Mouse (Mus musculus) limb, embryonic 12.5 days (tissue): ENCODE results near the gene Syt5. TPM values are rescaled to one million over a fixed set of nuclear protein-coding genes. Genes with fewer than 3 reads are reported as not detected.

Experiments
- ATAC-seq: fragments of 200-750 bp; cut with Nextera tagmentation; 2 replicates; pipeline ENCODE4 v1.8.0; 2017; ENCODE audit warnings: low read depth, moderate TSS enrichment; ENCODE audit not compliant: insufficient number of reproducible peaks, insufficient read depth, low FRiP score, low TSS enrichment
- H3K27ac ChIP-seq: fragments of 300-500 bp; sonication (generic); 2 replicates; pipeline ENCODE4 v1.5.1; 2016; ENCODE audit warnings: mild to moderate bottlenecking, moderate library complexity
- H3K27me3 ChIP-seq: fragments of 300-500 bp; sonication (generic); 2 replicates; pipeline ENCODE4 v1.6.1; 2016; ENCODE audit warnings: mild to moderate bottlenecking, moderate library complexity
- H3K36me3 ChIP-seq: fragments of 300-500 bp; sonication (generic); 2 replicates; pipeline ENCODE4 v1.6.1; 2016; ENCODE audit warnings: mild to moderate bottlenecking, moderate library complexity
- H3K4me1 ChIP-seq: fragments of 300-500 bp; sonication (generic); replicated peaks from 2 replicates; pipeline ENCODE4 v1.6.1; 2016
- H3K4me2 ChIP-seq: fragments of 300-500 bp; sonication (generic); 2 replicates; pipeline ENCODE4 v1.6.1; 2016; ENCODE audit warnings: mild to moderate bottlenecking, moderate library complexity
- H3K4me3 ChIP-seq: fragments of 300-500 bp; sonication (generic); replicated peaks from 2 replicates; pipeline ENCODE4 v1.5.1; 2016; ENCODE audit warnings: mild to moderate bottlenecking
- H3K9ac ChIP-seq: fragments of 300-500 bp; sonication (generic); replicated peaks from 2 replicates; pipeline ENCODE4 v1.6.1; 2016; ENCODE audit warnings: mild to moderate bottlenecking, moderate library complexity
- H3K9me3 ChIP-seq: fragments of 300-500 bp; sonication (generic); 2 replicates; pipeline ENCODE4 v1.6.1; 2016; ENCODE audit warnings: mild to moderate bottlenecking, moderate library complexity
- WGBS: fragments of 180-500 bp; shearing (Covaris S2); methylation state at CpG from one replicate; pipeline ENCODE4 v1.1.7; 2016; 5-methylcytosine and 5-hydroxymethylcytosine counted together
- polyA plus RNA-seq: library from polyadenylated mRNA; unstranded; fragments of >200 nt; fragmentation: Nextera tagmentation; extraction: Ambion mirVana; gene quantifications from 2 replicates; pipeline ENCODE4 v1.2.1, GENCODE M21; 2016

Syt5 gene
- polyA plus RNA-seq, 1 experiment from 2014 or later: 6.8 TPM

- ATAC-seq: no peak
- WGBS: 70% methylated on average over 32 of the region's 32 CpGs
- Histone ChIP-seq H3K9ac (no peak overlapping the region), H3K27ac (no peak overlapping the region), H3K4me2 (no peak overlapping the region), H3K4me3 (no peak overlapping the region), H3K27me3 (no peaks in the 10 kb centered on the region; the same call in 1 of the 2 replicates), H3K36me3 (no peaks in the 10 kb centered on the region), H3K9me3 (no peaks in the 10 kb centered on the region), H3K4me1 (no peaks in the 10 kb centered on the region)
These were observed 39.1 kb downstream of the Syt5 start for GRCm38 (mm10) chr7:4508062-4508738.

GRCm38 (mm10) chr7:4507220-4507619, 40.1 kb downstream of the Syt5 start:
- H3K4me3 ChIP-seq: no peak overlapping the region
- no peak overlapping the region for H3K9ac ChIP-seq
- WGBS: 64% methylated on average over 3 of the region's 4 CpGs
- no peaks in the 10 kb centered on the region; the same call in 1 of the 2 replicates for H3K27me3 ChIP-seq
- no peaks in the 10 kb centered on the region for H3K9me3 ChIP-seq
- no peaks in the 10 kb centered on the region for H3K36me3 ChIP-seq
- no peak overlapping the region for H3K4me2 ChIP-seq
- H3K4me1 ChIP-seq: no peaks in the 10 kb centered on the region
- no peak for ATAC-seq
- H3K27ac ChIP-seq: no peak overlapping the region

GRCm38 (mm10) chr7:4504646-4505435, 42.5 kb downstream of the Syt5 start:
- ATAC-seq: no peak
- no peak overlapping the region for H3K27ac ChIP-seq
- no peaks in the 10 kb centered on the region for H3K36me3 ChIP-seq
- 65% methylated on average over 11 of the region's 11 CpGs for WGBS
- no peaks in the 10 kb centered on the region for H3K9me3 ChIP-seq
- H3K4me1 ChIP-seq: peaks cover 7% of the 10 kb centered on the region
- no peak overlapping the region for H3K4me3 ChIP-seq
- H3K27me3 ChIP-seq: no peaks in the 10 kb centered on the region; the same call in 1 of the 2 replicates
- no peak overlapping the region for H3K4me2 ChIP-seq
- H3K9ac ChIP-seq: no peak overlapping the region

GRCm38 (mm10) chr7:4503858-4504257, 43.5 kb downstream of the Syt5 start:
- no peak overlapping the region for H3K27ac ChIP-seq
- no peaks in the 10 kb centered on the region for H3K9me3 ChIP-seq
- H3K9ac ChIP-seq: no peak overlapping the region
- H3K27me3 ChIP-seq: no peaks in the 10 kb centered on the region
- 87% methylated on average over 5 of the region's 5 CpGs for WGBS
- no peak overlapping the region for H3K4me2 ChIP-seq
- peaks cover 17% of the 10 kb centered on the region for H3K4me1 ChIP-seq
- H3K4me3 ChIP-seq: no peak overlapping the region
- no peak for ATAC-seq
- peaks cover 6% of the 10 kb centered on the region; the same call in 1 of the 2 replicates for H3K36me3 ChIP-seq

GRCm38 (mm10) chr7:4503100-4503499, 44.2 kb downstream of the Syt5 start:
- Histone ChIP-seq H3K9ac (no peak overlapping the region), H3K4me2 (0 out of 2 replicates have a peak overlapping the region, but pooled peaks have one; percentile 85), H3K36me3 (peaks cover 6% of the 10 kb centered on the region; the same call in 1 of the 2 replicates), H3K27ac (no peak overlapping the region), H3K27me3 (no peaks in the 10 kb centered on the region), H3K4me1 (peaks cover 24% of the 10 kb centered on the region), H3K9me3 (no peaks in the 10 kb centered on the region), H3K4me3 (no peak overlapping the region)
- 78% methylated on average over 4 of the region's 4 CpGs for WGBS
- no peak for ATAC-seq

- 7% methylated on average over 14 of the region's 14 CpGs for WGBS
- peaks cover 6% of the 10 kb centered on the region; the same call in 1 of the 2 replicates for H3K36me3 ChIP-seq
- peak overlapping the region; percentile 85 for H3K4me2 ChIP-seq
- H3K4me3 ChIP-seq: peak overlapping the region; percentile 89
- no peaks in the 10 kb centered on the region for H3K9me3 ChIP-seq
- no peaks in the 10 kb centered on the region for H3K27me3 ChIP-seq
- ATAC-seq: peak; percentile 48
- H3K27ac ChIP-seq: peak overlapping the region; percentile 89; the same call in 1 of the 2 replicates
- peak overlapping the region; percentile 95; the same call in 1 of the 2 replicates for H3K9ac ChIP-seq
- H3K4me1 ChIP-seq: peaks cover 29% of the 10 kb centered on the region
These were observed 44.8 kb downstream of the Syt5 start for GRCm38 (mm10) chr7:4502421-4503090.

GRCm38 (mm10) chr7:4501558-4502397, 45.6 kb downstream of the Syt5 start, which contains the start of gene Ppp1r12c:
Gene Ppp1r12c (minus strand): TSS chr7:4501680.
- H3K27me3 ChIP-seq: no peaks in the 10 kb centered on the region
- peak within 1 kb of the TSS; percentile 95 for H3K9ac ChIP-seq
- peak within 1 kb of the TSS; percentile 85 for H3K4me2 ChIP-seq
- H3K9me3 ChIP-seq: no peaks in the 10 kb centered on the region
- peak within 1 kb of the TSS; percentile 89 for H3K4me3 ChIP-seq
- WGBS: under 1% methylated on average over 62 of the region's 62 CpGs
- peak within 1 kb of the TSS; percentile 89 for H3K27ac ChIP-seq
- H3K4me1 ChIP-seq: peaks cover 29% of the 10 kb centered on the region
- H3K36me3 ChIP-seq: peaks cover 12% of the 10 kb centered on the region
- peak; percentile 87 for ATAC-seq

- no peaks in the 10 kb centered on the region for H3K27me3 ChIP-seq
- H3K4me1 ChIP-seq: peaks cover 29% of the 10 kb centered on the region
- H3K9ac ChIP-seq: peak overlapping the region; percentile 95
- peaks cover 20% of the 10 kb centered on the region for H3K36me3 ChIP-seq
- peak; percentile 29 for ATAC-seq
- WGBS: under 1% methylated on average over 40 of the region's 52 CpGs
- H3K4me2 ChIP-seq: peak overlapping the region; percentile 85
- H3K4me3 ChIP-seq: peak overlapping the region; percentile 89
- H3K27ac ChIP-seq: peak overlapping the region; percentile 89
- H3K9me3 ChIP-seq: no peaks in the 10 kb centered on the region
These were observed 46.4 kb downstream of the Syt5 start for GRCm38 (mm10) chr7:4500892-4501471.

GRCm38 (mm10) chr7:4499034-4499433, 48.3 kb downstream of the Syt5 start:
- no peak overlapping the region for H3K27ac ChIP-seq
- no peaks in the 10 kb centered on the region for H3K9me3 ChIP-seq
- peaks cover 29% of the 10 kb centered on the region for H3K4me1 ChIP-seq
- WGBS: 83% methylated on average over 4 of the region's 4 CpGs
- no peaks in the 10 kb centered on the region for H3K27me3 ChIP-seq
- H3K36me3 ChIP-seq: peaks cover 39% of the 10 kb centered on the region
- H3K4me2 ChIP-seq: no peak overlapping the region
- no peak for ATAC-seq
- H3K9ac ChIP-seq: no peak overlapping the region
- H3K4me3 ChIP-seq: no peak overlapping the region

GRCm38 (mm10) chr7:4498251-4498650, 49.1 kb downstream of the Syt5 start:
- peak overlapping the region; percentile 3; the same call in 1 of the 2 replicates for H3K9ac ChIP-seq
- H3K27me3 ChIP-seq: no peaks in the 10 kb centered on the region
- 34% methylated on average over 9 of the region's 9 CpGs for WGBS
- no peak for ATAC-seq
- H3K36me3 ChIP-seq: peaks cover 45% of the 10 kb centered on the region
- no peaks in the 10 kb centered on the region for H3K9me3 ChIP-seq
- H3K4me2 ChIP-seq: peak overlapping the region; percentile 15; the same call in 1 of the 2 replicates
- H3K4me3 ChIP-seq: no peak overlapping the region
- H3K4me1 ChIP-seq: peaks cover 31% of the 10 kb centered on the region
- no peak overlapping the region for H3K27ac ChIP-seq
